Mouse (Mus musculus) erythroblast, embryonic 14.5 days (primary cell): ENCODE results near the gene Fcer1g.

Experiments
- GATA1 ChIP-seq: IDR thresholded peaks from 2 replicates; pipeline ENCODE4 v1.6.1; 2012; ENCODE audit warnings: low read length, inconsistent platforms, mixed read lengths
- TAL1 ChIP-seq: IDR thresholded peaks from 3 replicates; pipeline ENCODE4 v1.6.1; 2012; ENCODE audit warnings: low read length, inconsistent platforms, mixed read lengths

DNA sequence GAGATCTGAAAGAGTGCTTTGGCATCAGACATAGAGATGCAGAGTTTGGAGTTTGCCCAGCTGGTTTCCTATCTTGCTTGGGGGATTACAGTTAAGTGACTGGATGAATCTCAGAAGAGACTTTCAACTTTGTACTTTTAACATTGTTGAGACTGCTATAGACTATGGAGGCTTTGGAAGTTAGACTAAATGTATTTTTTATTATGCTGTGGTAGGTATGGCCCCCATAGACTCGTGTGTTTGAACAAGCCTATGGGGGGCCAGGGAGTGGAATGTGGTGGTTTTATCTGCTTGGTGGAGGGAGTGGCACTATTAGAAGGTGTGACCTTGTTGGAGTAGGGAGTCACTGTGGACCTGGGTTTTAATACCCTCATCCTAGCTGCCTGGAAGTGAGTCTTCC, 34.6 kb downstream of the Fcer1g start:
- TF ChIP-seq GATA1 (no peak), TAL1 (no peak)
